Mouse (Mus musculus): ENCODE data around the gene Agpat2.

Agpat2 gene

DNA sequence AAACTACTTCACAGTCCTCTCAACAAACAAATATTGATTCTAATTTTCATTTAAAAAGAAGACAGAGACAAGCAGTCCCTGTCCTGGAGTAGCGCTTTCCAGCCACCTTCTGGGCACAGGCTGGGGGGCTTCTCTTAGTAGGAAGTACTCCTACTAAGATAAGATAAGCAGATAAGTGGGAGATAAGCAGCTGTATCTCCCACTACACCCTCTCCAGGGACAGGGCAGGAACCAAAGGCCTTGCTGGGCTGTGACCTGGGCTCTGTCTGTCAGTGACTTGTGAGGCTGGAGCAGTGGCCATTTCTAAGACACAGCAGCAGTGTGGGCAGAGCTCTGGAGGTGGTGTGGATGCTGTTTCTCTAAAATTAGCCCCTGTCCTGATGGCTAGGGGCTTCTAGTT, 28.8 kb downstream of the Agpat2 start:
- DNase-seq (ENCODE audit: low spot score in 2 of 2) = no peak

DNA sequence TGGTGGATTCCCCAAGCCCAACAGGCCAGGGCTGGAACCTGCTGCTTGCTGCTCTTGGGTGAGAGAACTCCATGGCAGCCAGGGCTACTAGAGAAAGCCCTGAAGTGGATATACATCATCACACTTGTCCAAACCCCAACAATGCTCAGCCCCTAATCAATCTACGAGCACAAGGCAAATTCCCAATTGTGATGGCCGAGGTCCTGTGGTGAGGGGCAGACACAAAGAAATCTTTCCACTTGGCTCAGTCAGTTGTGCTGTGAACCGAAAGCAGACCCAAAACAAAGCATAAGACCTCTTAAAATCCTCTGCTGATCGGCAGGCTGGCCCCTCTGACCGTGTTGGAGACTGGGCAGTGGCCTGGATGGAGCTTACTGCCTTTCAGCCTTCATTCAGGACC, 29.4 kb downstream of the Agpat2 start:
- no peak for DNase-seq (ENCODE audit: low spot score in 2 of 2)

DNA sequence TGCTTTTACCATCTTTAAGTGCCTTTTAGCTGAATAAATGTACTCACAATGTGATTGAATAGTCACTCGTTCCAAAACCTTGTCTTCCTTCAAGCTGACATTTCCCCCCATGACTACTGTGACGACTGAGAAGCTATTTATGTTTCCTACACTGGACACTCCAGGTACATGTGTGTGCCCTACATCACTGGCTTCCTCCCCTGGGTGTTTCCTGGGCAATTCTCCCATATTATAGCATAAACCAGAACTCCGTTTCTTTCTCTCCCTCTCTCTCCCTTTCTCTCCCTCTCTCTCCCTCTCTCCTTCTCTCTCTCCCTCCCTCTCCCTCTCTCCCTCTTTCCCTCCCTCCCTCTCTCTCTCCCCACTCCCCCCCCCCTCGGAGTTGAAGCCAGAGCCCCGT, 30.4 kb downstream of the Agpat2 start:
- no peak for DNase-seq (ENCODE audit: low spot score in 2 of 2)

DNA sequence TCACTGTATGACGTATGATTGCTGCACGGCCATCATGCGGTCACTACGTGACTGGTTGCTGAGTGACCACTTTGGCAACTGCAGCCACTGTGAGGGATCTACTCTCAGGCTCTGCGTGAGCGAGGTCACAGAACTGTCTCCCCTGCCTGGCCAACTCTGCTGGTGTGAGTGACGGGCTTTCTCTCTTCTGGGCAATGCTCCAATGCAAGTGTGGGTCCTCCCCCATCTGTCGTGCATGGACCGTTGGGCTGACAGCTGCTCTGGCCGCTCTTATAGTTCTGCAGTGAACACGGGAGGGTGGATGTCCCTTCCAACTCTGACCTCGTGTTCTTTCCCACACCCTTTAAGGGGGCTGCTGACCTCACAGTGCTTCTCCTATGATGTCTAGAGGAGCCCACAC, 30.8 kb downstream of the Agpat2 start:
- peak; percentile 80 to 81 for DNase-seq (ENCODE audit: low spot score in 2 of 2)

DNA sequence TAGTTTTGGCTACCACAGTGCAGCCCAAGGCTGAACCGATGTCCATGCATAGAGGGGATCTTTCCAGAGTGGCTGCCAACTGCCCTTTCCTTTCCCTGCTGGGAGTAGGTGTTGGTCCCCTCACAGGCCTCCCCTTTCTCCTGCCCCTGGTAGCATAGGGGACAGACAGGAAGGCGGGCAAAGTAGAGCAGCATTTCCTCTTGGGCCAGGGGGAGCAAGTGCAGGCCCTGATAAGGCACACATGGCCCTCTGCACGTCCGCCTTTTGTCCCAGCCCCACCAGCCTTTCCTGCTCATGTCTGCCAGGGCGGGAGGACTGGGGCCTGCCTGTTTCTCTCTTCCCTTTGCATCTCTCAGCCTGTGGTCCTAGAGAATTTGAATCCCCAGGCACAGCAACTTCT, 32.4 kb downstream of the Agpat2 start:
- peak; percentile 81 to 91 for DNase-seq (ENCODE audit: low spot score in 2 of 2)

DNA sequence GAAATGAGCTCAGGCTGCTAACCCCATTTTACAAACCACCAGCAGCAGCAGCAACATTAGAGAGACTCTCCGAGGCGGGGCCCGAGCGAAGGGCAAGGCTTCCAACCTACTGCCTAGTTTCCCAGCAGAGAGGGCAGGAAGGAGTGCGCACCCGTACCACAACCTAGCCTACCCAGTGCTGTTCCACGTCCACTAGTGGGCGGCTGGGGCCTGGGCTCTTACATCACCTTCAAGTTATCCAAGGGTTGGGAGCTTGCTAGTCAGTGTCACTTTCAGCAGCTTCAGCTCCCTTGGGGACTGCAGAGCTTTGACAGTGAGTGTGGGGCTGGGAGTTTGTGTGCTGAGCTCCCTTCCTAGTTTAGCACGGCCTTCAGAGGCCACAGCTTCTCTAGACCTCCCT, 32.8 kb downstream of the Agpat2 start:
- no peak for DNase-seq (ENCODE audit: low spot score in 2 of 2)

DNA sequence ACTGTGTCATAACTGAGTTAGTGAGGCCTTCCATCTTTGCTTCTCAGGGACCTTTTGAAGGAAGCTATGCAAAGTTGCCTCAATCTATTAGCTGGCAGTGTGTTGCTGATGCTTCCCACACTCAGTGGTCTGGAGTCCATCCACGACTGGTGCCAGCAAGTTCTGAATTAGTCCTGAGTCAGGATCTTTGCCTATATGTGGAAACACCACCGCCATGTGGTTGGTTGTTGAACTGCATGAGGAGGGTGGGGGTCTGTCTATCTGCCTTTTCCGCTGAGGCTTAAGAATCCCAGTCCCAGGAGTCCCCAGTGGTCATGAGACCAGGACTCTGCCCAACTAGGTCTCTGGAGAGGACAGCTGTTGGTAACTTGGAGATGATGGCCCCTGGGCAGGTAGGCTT, 34.2 kb downstream of the Agpat2 start:
- peak; percentile 68 to 73 for DNase-seq (ENCODE audit: low spot score in 2 of 2)

DNA sequence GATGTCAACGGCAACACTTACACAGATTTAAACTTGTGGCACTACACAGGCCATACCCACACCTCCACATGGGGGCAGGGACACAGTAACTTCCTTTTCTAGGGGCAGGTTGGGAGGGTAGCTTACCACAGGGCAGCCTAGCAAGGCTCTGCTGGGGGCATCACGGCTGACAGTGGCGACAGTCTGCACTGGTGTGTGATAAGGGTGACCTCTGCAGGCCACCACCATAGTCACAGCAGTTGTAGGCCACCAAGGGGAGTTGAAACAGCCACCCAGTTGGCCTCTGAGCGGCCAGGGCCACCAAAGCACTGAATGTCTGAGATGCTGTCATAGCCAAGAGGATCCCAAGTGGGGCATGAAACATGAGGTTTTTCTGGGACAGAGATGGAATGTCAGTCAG, 38.0 kb downstream of the Agpat2 start:
- DNase-seq (ENCODE audit: low spot score in 2 of 2) = peak in 1 of 2 experiments; percentile 47

DNA sequence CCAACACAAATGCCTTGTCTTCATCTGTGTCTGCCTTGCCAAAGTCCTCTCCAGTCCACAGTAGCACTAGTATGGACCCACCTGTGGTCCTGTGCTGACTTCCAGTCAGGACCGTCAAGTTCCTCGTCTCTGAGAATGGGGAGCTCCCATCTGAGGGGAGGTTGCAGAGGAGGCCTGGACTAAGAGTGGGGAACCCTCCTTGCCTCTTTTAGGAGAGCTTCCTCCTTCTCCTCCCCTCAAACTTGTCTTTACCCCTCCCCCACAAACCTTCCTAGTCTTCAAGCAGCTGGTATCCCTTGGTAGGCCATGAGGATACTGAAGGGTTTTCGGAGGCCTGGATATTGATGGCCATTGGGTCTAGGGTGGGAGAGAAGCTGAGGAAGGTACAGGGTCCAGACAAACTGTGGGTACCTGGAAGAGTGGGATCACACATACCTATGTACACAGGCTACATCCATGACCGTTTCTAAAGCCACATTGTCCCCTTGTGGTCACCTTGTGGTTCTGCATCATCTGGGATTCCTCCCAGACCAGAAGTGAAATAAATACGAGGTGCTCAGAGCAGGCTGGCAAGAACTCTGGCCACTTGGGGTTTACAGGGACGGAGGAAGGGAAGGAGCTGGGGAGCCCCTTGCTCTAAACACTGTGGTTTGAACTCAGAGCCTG, 42.7 kb downstream of the Agpat2 start:
- DNase-seq (ENCODE audit: low spot score in 2 of 2) = peak in 1 of 2 experiments; percentile 59

DNA sequence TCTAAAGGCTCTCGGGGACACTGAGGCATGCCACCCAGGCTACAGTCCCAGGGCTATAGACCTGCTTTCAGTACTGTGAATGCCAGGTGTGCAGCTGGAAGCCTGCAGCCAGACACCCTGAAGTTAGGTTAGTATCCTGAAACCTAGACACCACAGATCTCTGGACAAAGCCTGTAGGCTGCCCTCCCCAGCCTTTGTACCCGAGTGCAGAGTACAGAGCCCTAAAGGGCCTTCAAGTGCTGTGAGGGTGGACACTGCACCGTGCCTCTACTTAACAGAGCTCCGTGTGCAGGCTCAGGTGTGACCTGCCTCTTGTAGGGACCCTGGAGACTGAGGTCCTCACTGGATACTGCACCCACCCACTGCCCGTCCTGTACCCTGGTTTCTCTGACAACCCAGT, 43.7 kb downstream of the Agpat2 start:
- no peak for DNase-seq (ENCODE audit: low spot score in 2 of 2)

DNA sequence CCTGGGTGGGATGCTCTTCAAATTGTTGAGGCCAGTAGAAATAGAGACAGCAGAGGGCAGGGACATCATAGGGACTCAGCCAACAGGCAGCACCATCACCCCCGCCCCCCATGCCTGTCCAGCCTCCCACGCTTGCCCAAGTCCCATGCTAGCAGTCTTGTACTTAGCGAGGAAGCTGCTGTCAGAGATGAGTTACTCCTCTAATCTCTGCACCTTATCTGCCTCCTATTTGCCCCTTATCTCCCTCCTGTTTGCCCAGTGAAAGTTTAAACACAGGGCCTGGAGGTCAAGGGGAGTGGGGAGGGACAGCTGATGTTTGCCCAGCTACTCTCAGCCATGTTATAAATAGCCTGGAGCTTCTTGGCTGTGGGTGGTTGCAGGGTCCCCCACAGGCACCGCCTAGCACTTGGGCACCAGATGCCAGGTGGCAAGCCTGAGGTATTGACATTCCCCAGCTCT, 47.7 kb downstream of the Agpat2 start:
- no peak for DNase-seq (ENCODE audit: low spot score in 2 of 2)

DNA sequence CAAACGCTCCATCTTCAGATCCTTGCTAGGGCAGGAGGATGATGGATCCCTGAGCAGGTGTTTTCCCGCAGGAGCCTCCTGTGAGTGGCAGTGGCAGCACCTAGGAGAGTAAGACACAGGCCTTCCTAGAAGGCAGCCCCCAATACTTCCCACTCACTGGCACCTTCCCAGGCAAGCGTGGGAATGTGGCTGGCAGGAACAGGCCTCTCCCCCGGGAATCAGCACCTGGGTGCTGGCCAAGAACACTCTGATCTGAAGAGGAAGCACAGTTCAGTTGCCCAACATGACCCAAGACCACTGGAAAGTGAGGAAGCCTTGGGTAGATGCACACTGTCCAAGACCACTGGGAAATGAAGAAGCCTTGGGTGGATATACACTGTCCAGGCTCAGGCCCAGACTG, 49.1 kb downstream of the Agpat2 start:
- DNase-seq (ENCODE audit: low spot score in 2 of 2) = peak; percentile 68 to 71

DNA sequence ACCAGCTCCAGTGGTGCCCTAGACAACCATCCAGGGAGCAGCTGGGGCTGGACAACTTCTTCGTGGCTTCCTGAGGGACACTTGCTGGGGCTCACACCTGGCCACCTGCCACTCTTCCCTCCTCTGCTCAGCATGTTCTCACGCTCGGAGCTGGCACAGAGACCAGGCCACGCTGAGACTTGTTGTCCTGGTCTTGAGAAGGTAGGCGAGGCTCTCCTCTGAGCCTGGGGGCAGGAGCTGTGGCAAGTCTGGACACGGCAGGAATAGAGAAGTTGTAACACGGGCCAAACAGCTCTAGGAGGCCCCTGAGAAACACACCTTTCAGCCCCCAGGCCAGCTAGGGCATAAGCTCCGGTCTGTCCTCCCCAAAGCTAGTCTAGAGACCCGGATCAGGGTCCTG, 50.3 kb downstream of the Agpat2 start:
- DNase-seq (ENCODE audit: low spot score in 2 of 2) = no peak

DNA sequence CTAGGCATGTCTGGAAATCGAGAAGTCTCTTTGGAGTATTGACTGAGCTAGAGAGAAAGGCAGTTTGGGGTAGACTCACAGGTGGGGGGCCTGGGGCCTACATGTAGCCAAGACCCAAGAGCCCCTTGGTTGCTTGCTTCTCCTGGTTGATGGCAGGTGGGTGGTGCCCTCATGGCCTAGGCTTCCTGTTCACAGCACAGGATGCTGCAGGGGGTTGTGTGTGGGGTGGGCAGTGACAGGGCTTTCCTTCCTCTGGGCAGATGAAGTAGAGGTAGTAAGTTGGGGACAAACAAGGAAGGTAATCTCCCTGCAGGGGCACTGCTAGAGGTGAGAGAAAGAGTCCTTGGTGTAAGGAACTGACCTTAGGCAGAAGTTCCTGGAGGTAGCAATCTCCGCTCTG, 52.2 kb downstream of the Agpat2 start:
- DNase-seq (ENCODE audit: low spot score in 2 of 2) = no peak

DNA sequence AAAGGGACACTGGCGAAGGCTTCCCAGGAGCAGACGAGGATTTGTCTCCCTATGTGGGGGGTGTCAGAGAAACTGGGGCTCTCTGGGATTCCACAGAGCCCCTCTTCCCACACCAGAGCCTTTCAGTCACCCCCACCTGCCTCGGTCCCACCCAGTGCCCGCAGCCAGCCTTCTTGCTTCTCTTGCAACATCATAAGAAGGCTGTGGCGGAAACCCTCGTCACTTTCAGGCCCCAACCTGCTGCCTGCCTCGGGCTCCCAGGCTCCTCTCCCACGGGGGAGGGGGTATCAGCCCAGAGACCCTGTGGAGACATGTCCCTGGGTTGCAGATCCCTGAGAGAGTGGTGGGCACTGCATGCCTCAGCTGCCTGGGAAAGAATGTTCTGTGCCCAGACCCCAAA, 52.8 kb downstream of the Agpat2 start:
- DNase-seq (ENCODE audit: low spot score in 2 of 2) = no peak

DNA sequence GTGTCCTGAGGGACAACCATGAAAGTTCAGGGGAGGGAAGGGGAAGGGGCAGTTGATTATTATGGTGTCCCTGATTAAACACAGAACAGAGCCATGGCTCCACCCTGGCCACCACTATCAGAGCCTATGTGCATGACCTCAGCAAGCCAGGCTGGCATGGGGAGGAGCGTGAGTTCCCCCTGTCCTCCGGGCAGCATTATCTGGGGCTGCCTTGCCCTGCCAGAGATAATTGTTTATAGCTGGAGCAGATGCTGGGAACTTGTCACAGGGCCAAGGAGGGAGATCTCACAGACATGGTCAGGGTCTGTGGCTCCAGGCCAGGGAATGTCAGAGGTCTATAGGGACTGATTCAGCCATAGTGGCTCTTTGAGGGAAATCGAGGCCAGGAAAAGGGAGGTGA, 53.4 kb downstream of the Agpat2 start:
- DNase-seq (ENCODE audit: low spot score in 2 of 2) = no peak

DNA sequence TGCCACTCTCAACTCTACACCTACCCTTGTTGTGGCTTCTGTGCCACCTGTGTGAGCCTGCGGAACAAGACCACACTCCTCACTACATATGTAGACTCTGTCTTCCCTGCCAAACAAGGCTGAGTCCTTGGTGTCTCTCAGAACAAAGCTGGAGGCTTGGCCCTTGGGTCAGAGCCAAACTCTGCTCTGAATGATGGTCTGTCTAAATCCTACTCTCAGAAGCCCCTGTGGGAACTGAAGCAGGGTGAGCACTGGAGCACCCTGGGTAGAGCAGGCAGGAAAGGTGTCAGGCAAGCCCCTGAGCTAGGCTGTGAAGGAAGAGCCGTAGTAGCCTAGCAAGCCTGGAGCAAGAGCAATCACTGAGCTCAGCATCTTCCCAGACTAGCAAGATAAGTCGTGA, 54.0 kb downstream of the Agpat2 start:
- no peak for DNase-seq (ENCODE audit: low spot score in 2 of 2)

DNA sequence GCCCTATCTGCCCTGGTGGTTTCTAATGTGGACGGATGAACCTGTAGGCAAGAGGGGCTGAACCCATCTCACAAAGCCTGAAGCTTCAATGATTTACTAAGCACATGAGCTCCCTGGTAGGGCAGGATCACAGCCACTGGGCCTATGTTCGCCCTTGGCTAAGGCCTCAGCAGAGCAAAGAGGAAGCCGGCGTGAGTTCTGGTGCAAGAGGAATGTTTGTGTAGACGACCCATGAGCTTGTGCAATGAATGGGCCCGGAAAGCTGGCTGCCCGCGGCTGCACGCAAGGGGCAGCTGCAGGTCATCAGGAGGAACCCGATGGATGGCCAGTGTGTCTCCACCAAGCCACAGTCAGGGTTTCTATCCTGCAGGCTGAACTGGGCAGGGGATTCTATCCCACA, 54.4 kb downstream of the Agpat2 start:
- DNase-seq (ENCODE audit: low spot score in 2 of 2) = no peak

DNA sequence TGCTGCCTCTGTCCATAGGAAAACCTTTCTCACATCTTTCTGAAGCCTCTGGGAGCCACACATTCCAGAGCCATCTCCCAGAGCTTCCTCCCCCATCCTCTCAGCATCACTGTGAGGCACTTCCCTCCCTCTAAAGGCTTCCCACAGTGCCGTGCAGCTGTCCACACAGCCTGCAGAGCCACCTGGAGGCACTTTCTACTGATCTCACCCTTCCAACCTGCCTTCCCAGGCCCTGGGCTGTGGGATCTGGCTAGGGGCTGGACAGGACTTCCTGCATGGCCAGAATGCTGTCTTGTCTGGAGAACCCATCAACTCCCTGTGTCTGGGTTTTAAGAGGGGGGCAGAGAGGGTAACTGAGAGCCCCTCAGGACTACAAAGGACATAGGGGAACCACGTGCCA, 56.7 kb downstream of the Agpat2 start:
- no peak for DNase-seq (ENCODE audit: low spot score in 2 of 2)

DNA sequence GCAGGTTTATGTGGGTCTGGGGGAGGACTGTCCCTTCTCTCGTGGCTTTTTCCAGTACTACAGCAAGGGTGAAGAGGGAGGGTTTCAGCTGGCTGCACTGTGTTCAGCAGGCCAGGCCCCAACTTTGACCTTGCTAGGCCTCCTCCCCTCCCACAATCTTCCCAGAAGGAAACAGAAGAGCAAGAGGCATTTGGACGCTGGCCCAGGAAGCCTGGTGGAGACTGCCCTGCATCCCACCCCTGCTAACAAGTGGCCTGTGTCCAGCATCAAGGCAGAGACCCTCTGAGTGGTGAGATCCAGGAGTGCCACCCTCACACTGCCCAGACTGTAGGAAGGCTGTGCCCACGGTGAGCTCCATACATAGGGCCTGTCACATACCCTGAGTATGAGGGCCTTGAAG, 60.0 kb downstream of the Agpat2 start:
- peak in 1 of 2 experiments; percentile 35 for DNase-seq (ENCODE audit: low spot score in 2 of 2)

DNA sequence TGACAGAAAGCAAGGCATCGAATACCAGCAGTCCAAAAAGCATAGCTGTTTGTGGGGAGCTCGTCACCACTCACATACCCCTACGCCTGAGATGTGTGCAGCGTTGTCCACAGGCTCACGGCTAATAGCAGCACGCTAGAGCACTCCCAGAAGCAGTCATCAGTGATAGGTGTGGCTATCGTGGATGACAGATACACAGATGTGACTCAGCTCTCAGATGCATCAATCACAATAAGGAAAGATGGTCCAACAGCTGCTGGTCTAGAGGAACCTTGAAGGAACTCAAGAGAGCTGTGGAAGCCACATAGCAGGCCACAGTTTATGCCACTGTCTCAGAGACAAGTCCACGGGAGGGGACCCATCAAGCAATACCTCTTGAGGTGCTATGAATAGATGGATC, 60.4 kb downstream of the Agpat2 start:
- no peak for DNase-seq (ENCODE audit: low spot score in 2 of 2)

DNA sequence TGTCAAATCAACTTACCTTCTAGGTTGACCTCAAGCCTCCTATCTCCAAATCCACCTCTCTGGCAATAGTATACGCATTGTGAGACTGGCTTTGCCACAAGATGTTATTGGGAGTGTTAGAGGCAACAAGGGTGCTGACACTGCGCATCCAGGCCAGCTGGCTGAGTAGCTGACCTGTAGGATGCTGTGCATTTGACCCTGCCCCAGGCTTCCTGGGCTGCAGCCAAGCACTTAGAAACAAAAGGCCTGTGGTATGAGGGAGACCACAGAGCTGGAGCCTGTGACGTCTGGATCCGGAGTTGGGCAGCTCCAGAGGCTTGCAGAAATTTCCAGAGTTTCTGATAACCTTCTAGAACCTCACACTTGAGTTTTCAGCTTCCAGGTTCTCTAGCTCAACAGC, 61.1 kb downstream of the Agpat2 start:
- DNase-seq (ENCODE audit: low spot score in 2 of 2) = peak in 1 of 2 experiments; percentile 33
